Mouse (Mus musculus) stomach, postnatal 0 days (tissue): Measurements from ENCODE around the gene Fsip1.
"Not testable (repeated sequence)": the region's sequence is repeated elsewhere in the genome, so short reads cannot be mapped to it uniquely, and the experiment has no call there.

Source experiments
- CTCF ChIP-seq: IDR thresholded peaks from 2 replicates; pipeline ENCODE4 v1.5.1; 2016; ENCODE audit warnings: antibody characterized with exemption, low read depth, mild to moderate bottlenecking, moderate library complexity
- EP300 ChIP-seq: optimal IDR thresholded peaks from 2 replicates; pipeline ENCODE3; 2016; ENCODE audit warnings: antibody characterized with exemption

DNA sequence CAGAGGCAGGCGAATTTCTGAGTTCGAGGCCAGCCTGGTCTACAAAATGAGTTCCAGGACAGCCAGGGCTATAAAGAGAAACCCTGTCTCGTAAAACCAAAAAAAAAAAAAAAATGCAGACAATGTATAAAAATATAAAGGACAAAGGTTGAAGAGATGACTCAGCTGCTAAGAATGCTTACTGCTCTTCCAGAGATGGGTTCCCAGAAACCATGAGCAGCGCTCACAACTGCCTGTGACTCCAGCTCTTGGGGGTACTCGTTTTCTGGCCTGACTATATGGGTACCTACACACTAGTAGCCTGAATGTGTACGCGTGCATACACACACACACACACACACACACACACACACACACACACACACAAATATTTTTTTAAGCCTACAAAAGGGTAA, 32.3 kb upstream of the Fsip1 start:
- TF ChIP-seq CTCF, EP300: not testable (repeated sequence)
